Mouse (Mus musculus) stomach, embryonic 14.5 days (tissue): Measurements from ENCODE around the gene Inf2. TPM values are rescaled to one million over a fixed set of nuclear protein-coding genes. Genes with fewer than 3 reads are reported as not detected.

Source experiments
- ATAC-seq: fragments of 200-750 bp; cut with Nextera tagmentation; 2 replicates; pipeline ENCODE4 v1.8.0; 2017; ENCODE audit warnings: low read depth, moderate TSS enrichment; ENCODE audit not compliant: insufficient number of reproducible peaks, insufficient read depth, low FRiP score
- H3K27ac ChIP-seq: fragments of 300-500 bp; sonication (generic); 2 replicates; pipeline ENCODE4 v1.5.1; 2014; ENCODE audit warnings: mild to moderate bottlenecking, low read length, moderate library complexity, mixed read lengths
- H3K27me3 ChIP-seq: fragments of 300-500 bp; sonication (generic); 2 replicates; pipeline ENCODE4 v1.6.1; 2014; ENCODE audit warnings: low read length, control low read depth, mixed read lengths; ENCODE audit not compliant: control insufficient read depth, insufficient read depth
- H3K36me3 ChIP-seq: fragments of 300-500 bp; sonication (generic); 2 replicates; pipeline ENCODE4 v1.6.1; 2014; ENCODE audit warnings: mild to moderate bottlenecking, control low read depth, low read length, moderate library complexity, mixed read lengths; ENCODE audit not compliant: control insufficient read depth, insufficient read depth
- H3K4me1 ChIP-seq: fragments of 300-500 bp; sonication (generic); 2 replicates; pipeline ENCODE4 v1.6.1; 2014; ENCODE audit warnings: low read length, control low read depth, mixed read lengths; ENCODE audit not compliant: control insufficient read depth, insufficient read depth
- H3K4me2 ChIP-seq: fragments of 300-500 bp; sonication (generic); replicated peaks from 2 replicates; pipeline ENCODE4 v1.6.1; 2014; ENCODE audit warnings: low read depth, low read length, control low read depth
- H3K4me3 ChIP-seq: fragments of 300-500 bp; sonication (generic); 2 replicates; pipeline ENCODE4 v1.5.1; 2014; ENCODE audit warnings: low read depth, low read length, control low read depth
- H3K9ac ChIP-seq: fragments of 300-500 bp; sonication (generic); replicated peaks from 2 replicates; pipeline ENCODE4 v1.6.1; 2014; ENCODE audit warnings: low read depth, mild to moderate bottlenecking, control low read depth, low read length, moderate library complexity, mixed read lengths
- H3K9me3 ChIP-seq: fragments of 300-500 bp; sonication (generic); 2 replicates; pipeline ENCODE4 v1.6.1; 2016; ENCODE audit warnings: low read depth, low read length, control low read depth; ENCODE audit not compliant: control insufficient read depth
- WGBS: fragments of 180-500 bp; shearing (Covaris S2); extraction: QIAGEN DNeasy Blood & Tissue Kit; methylation state at CpG from one replicate; pipeline ENCODE4 v1.1.7; 2014; 5-methylcytosine and 5-hydroxymethylcytosine counted together
- polyA plus RNA-seq: library from polyadenylated mRNA; unstranded; fragments of >200 nt; fragmentation: Nextera tagmentation; extraction: Ambion mirVana; gene quantifications from 2 replicates; pipeline ENCODE4 v1.2.1, GENCODE M21; 2014

Inf2 gene
- polyA plus RNA-seq, 1 experiment from 2014 or later: 5.0 TPM

DNA sequence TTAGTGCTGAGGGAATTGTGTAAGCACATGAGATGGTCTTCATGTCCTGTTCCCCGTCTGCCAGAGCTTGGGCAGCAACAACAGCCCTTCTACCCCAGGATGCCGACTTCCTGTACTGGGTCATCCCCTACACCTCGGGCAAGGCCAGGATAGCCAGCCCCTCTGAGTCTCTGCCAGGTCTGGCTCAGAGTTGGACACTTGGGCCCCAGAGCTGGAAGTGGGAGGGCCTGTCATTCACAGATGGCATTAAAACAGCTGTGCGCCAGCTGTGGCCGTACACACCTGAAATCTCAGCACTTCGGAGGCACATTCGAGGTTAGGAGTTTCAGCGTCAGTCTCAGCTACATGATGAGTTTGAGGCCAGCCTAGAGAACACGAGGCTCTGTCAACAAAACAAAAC, 7.9 kb downstream of the Inf2 start:
- no peaks in the 10 kb centered on the region for H3K27me3 ChIP-seq
- H3K9ac ChIP-seq: no peak overlapping the region
- WGBS: 62% methylated on average over 9 of the region's 9 CpGs
- peaks cover 23% of the 10 kb centered on the region for H3K4me1 ChIP-seq
- H3K27ac ChIP-seq: no peak overlapping the region
- ATAC-seq: no peak
- H3K36me3 ChIP-seq: no peaks in the 10 kb centered on the region; the same call in 1 of the 2 replicates
- H3K9me3 ChIP-seq: no peaks in the 10 kb centered on the region
- no peak overlapping the region for H3K4me2 ChIP-seq
- no peak overlapping the region for H3K4me3 ChIP-seq

DNA sequence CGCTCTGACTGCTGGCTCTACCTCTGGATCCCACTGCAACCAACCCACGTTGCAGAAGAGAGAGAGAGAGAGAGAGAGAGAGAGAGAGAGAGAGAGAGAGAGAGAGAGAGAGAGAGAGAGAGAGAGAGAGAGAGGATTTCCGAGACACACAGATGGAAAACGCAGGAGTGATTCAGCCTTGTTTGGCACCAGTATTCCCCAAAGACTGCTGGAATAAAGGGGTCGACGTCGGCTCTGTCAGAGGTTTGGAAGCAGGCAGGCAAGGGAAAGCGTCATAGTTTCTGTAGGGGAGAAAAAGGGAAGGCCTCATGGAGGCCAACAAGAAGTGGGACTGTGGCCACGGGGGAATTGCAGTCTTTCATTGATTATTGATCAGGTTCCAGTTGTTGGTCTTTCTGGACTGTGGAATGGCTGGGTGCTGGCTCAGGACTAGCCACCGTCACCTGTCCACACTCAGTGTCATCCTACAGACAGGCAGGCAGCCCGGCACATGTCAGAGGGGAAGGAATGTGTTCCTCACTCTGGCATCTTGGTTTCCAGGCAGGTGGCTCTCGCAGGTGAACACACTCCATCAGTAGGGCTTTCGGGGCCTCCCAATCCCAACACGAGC, 8.4 kb downstream of the Inf2 start:
- H3K9ac ChIP-seq: no peak overlapping the region
- WGBS: 79% methylated on average over 14 of the region's 14 CpGs
- H3K27me3 ChIP-seq: no peaks in the 10 kb centered on the region
- H3K4me2 ChIP-seq: no peak overlapping the region
- H3K36me3 ChIP-seq: no peaks in the 10 kb centered on the region; the same call in 1 of the 2 replicates
- no peak for ATAC-seq
- H3K9me3 ChIP-seq: no peaks in the 10 kb centered on the region
- no peak overlapping the region for H3K4me3 ChIP-seq
- H3K4me1 ChIP-seq: peaks cover 23% of the 10 kb centered on the region
- no peak overlapping the region for H3K27ac ChIP-seq

- Histone ChIP-seq H3K9ac (no peak overlapping the region), H3K9me3 (no peaks in the 10 kb centered on the region), H3K36me3 (no peaks in the 10 kb centered on the region; the same call in 1 of the 2 replicates), H3K4me1 (peaks cover 23% of the 10 kb centered on the region), H3K4me2 (no peak overlapping the region), H3K27ac (no peak overlapping the region), H3K27me3 (no peaks in the 10 kb centered on the region), H3K4me3 (no peak overlapping the region)
- ATAC-seq: no peak
- WGBS: 85% methylated on average over 8 of the region's 8 CpGs
Measured at GRCm38 (mm10) chr12:112597618-112598017, 9.0 kb downstream of the Inf2 start.

DNA sequence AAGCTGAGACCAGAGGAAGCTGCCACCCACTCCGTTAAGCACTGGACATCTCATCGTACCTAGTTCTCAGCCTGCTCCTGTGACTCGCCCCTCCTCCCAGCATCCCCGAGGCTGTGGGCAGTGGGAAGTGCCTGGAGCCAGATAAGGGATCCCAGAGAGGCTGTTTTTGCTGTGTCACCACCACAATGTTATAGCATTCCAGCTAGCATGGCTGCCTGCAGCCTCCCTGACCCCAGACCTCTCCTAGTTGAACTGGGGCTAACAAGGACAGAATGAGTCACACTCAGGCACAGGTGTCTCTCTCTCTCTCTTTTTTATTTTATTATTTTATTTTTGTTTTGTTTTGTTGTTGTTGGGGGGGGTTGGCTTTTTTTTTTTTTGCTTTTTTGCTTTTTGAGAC, 10.6 kb downstream of the Inf2 start:
- ATAC-seq: no peak
- Histone ChIP-seq H3K4me3 (no peak overlapping the region), H3K27me3 (no peaks in the 10 kb centered on the region), H3K4me2 (no peak overlapping the region), H3K9me3 (no peaks in the 10 kb centered on the region), H3K9ac (no peak overlapping the region), H3K4me1 (peaks cover 16% of the 10 kb centered on the region; the same call in 1 of the 2 replicates), H3K36me3 (no peaks in the 10 kb centered on the region; the same call in none of the 2 replicates), H3K27ac (no peak overlapping the region)
- WGBS: 29% methylated on average over 4 of the region's 4 CpGs

DNA sequence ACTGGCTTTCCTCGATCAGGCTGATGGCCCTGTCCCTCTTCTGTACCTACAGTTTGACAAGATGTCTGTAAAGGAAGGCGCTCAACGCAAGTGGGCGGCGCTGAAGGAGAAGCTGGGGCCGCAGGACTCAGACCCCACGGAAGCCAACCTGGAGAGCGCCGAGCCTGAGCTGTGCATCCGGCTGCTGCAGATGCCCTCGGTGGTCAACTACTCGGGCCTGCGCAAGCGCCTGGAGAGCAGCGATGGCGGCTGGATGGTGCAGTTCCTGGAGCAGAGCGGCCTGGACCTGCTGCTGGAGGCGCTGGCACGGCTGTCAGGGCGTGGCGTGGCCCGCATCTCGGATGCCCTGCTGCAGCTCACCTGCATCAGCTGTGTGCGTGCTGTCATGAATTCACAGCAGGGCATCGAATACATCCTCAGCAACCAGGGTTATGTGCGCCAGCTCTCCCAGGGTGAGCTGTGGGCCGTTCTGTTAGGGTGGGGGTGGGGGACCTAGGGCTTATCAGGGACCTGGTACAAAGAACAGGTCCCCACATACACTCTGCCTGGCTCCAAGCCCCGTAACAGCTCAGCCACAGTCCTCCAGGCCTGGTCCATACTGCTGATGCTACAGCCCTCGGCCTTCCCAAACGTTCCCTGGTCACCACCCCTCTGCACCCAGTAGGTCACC, 11.5 kb downstream of the Inf2 start:
- WGBS: 88% methylated on average over 30 of the region's 30 CpGs

DNA sequence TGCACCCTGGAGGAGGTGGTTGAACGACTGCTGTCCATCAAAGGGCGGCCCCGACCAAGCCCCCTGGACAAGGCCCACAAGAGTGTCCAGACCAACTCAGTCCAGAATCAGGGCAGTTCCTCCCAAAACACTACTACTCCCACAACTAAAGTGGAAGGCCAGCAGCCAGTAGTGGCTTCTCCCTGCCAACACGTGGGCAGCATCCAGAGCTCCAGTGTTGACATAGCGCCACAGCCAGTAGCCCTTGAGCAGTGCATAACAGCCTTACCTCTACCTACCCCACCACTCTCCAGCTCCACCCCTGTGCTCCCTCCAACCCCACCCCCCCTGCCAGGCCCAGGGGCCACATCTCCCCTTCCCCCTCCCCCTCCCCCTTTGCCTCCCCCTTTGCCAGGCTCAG, 15.4 kb downstream of the Inf2 start:
- Histone ChIP-seq H3K36me3 (no peaks in the 10 kb centered on the region; the same call in none of the 2 replicates), H3K4me2 (no peak overlapping the region), H3K4me3 (no peak overlapping the region), H3K9me3 (no peaks in the 10 kb centered on the region), H3K9ac (no peak overlapping the region), H3K27ac (no peak overlapping the region), H3K27me3 (no peaks in the 10 kb centered on the region), H3K4me1 (peaks cover 7% of the 10 kb centered on the region; the same call in 1 of the 2 replicates)
- WGBS: 87% methylated on average over 5 of the region's 5 CpGs
- ATAC-seq: no peak

More for the DNA sequence above, 11.5 kb downstream of the Inf2 start:
- no peak overlapping the region for H3K4me3 ChIP-seq
- no peak overlapping the region for H3K9ac ChIP-seq
- H3K27me3 ChIP-seq: no peaks in the 10 kb centered on the region
- H3K9me3 ChIP-seq: no peaks in the 10 kb centered on the region
- peaks cover 10% of the 10 kb centered on the region; the same call in 1 of the 2 replicates for H3K4me1 ChIP-seq
- no peak overlapping the region for H3K4me2 ChIP-seq
- no peak for ATAC-seq
- H3K36me3 ChIP-seq: no peaks in the 10 kb centered on the region; the same call in none of the 2 replicates
- H3K27ac ChIP-seq: no peak overlapping the region

- H3K4me1 ChIP-seq: peaks cover 7% of the 10 kb centered on the region; the same call in 1 of the 2 replicates
Measured at GRCm38 (mm10) chr12:112604709-112605649, 16.4 kb downstream of the Inf2 start.

GRCm38 (mm10) chr12:112605766-112606165, 17.2 kb downstream of the Inf2 start:
- no peak overlapping the region for H3K9ac ChIP-seq
- H3K4me1 ChIP-seq: peaks cover 7% of the 10 kb centered on the region; the same call in 1 of the 2 replicates
- WGBS: 45% methylated on average over 6 of the region's 6 CpGs
- H3K4me3 ChIP-seq: no peak overlapping the region
- H3K27ac ChIP-seq: no peak overlapping the region
- no peak overlapping the region for H3K4me2 ChIP-seq
- ATAC-seq: peak; percentile 56; the same call in 1 of the 2 replicates
- H3K27me3 ChIP-seq: no peaks in the 10 kb centered on the region
- peaks cover 6% of the 10 kb centered on the region for H3K36me3 ChIP-seq
- H3K9me3 ChIP-seq: no peaks in the 10 kb centered on the region

More at GRCm38 (mm10) chr12:112604709-112605649, 16.4 kb downstream of the Inf2 start:
- 61% methylated on average over 20 of the region's 20 CpGs for WGBS
- 0 out of 2 replicates have a peak overlapping the region, but pooled peaks have one; percentile 1 for H3K9ac ChIP-seq
- no peaks in the 10 kb centered on the region; the same call in none of the 2 replicates for H3K36me3 ChIP-seq
- 0 out of 2 replicates have a peak overlapping the region, but pooled peaks have one; percentile 27 for H3K27ac ChIP-seq
- no peak overlapping the region for H3K4me3 ChIP-seq
- no peaks in the 10 kb centered on the region for H3K9me3 ChIP-seq
- no peak overlapping the region for H3K4me2 ChIP-seq
- H3K27me3 ChIP-seq: no peaks in the 10 kb centered on the region
- peak; percentile 68; the same call in 1 of the 2 replicates for ATAC-seq
